Mouse (Mus musculus): ENCODE measurements around the gene Urad.
A peak's percentile ranks its signal among the peaks of the same experiment; 100 is the strongest.

The Urad gene

GRCm38 (mm10) chr5:147322183-147322582 lies at the start of gene Urad:
TSS of gene Urad (minus strand) at chr5:147322440.
- no peak for DNase-seq (ENCODE audit: low spot score)

GRCm38 (mm10) chr5:147370276-147370675 lies 48.0 kb upstream of the Urad start:
- DNase-seq (ENCODE audit: low spot score): no peak

- DNase-seq (ENCODE audit: low spot score): peak; percentile 76
Measured at GRCm38 (mm10) chr5:147368221-147368620, 46.0 kb upstream of the Urad start.

- peak; percentile 18 for DNase-seq (ENCODE audit: low spot score)
Measured at GRCm38 (mm10) chr5:147365995-147366765, 43.9 kb upstream of the Urad start.

- DNase-seq (ENCODE audit: low spot score): no peak
Measured at GRCm38 (mm10) chr5:147363054-147363453, 40.8 kb upstream of the Urad start.

GRCm38 (mm10) chr5:147358481-147358880 lies 36.2 kb upstream of the Urad start:
- no peak for DNase-seq (ENCODE audit: low spot score)

GRCm38 (mm10) chr5:147357536-147357935 lies 35.3 kb upstream of the Urad start:
- no peak for DNase-seq (ENCODE audit: low spot score)

GRCm38 (mm10) chr5:147356260-147357055 lies 34.2 kb upstream of the Urad start:
- no peak for DNase-seq (ENCODE audit: low spot score)

- DNase-seq (ENCODE audit: low spot score): no peak
Measured at GRCm38 (mm10) chr5:147355788-147356187, 33.5 kb upstream of the Urad start.

GRCm38 (mm10) chr5:147354985-147355384 lies 32.7 kb upstream of the Urad start:
- DNase-seq (ENCODE audit: low spot score): no peak

GRCm38 (mm10) chr5:147354161-147354780 lies 32.0 kb upstream of the Urad start:
- no peak for DNase-seq (ENCODE audit: low spot score)

GRCm38 (mm10) chr5:147351931-147352330 lies 29.7 kb upstream of the Urad start:
- no peak for DNase-seq (ENCODE audit: low spot score)

- no peak for DNase-seq (ENCODE audit: low spot score)
Measured at GRCm38 (mm10) chr5:147345981-147346380, 23.7 kb upstream of the Urad start.

- no peak for DNase-seq (ENCODE audit: low spot score)
Measured at GRCm38 (mm10) chr5:147343904-147344303, 21.7 kb upstream of the Urad start.

- no peak for DNase-seq (ENCODE audit: low spot score)
Measured at GRCm38 (mm10) chr5:147342901-147343300, 20.7 kb upstream of the Urad start.

GRCm38 (mm10) chr5:147340741-147341414 lies 18.6 kb upstream of the Urad start:
- no peak for DNase-seq (ENCODE audit: low spot score)

GRCm38 (mm10) chr5:147339560-147339959 lies 17.3 kb upstream of the Urad start:
- no peak for DNase-seq (ENCODE audit: low spot score)

- no peak for DNase-seq (ENCODE audit: low spot score)
Measured at GRCm38 (mm10) chr5:147338967-147339366, 16.7 kb upstream of the Urad start.

- no peak for DNase-seq (ENCODE audit: low spot score)
Measured at GRCm38 (mm10) chr5:147332711-147333110, 10.5 kb upstream of the Urad start.

GRCm38 (mm10) chr5:147331547-147331946 lies 9.3 kb upstream of the Urad start:
- peak; percentile 63 for DNase-seq (ENCODE audit: low spot score)

GRCm38 (mm10) chr5:147329946-147330345 lies 7.7 kb upstream of the Urad start:
- DNase-seq (ENCODE audit: low spot score): no peak

GRCm38 (mm10) chr5:147327636-147328035 lies 5.4 kb upstream of the Urad start:
- no peak for DNase-seq (ENCODE audit: low spot score)

Measured in adipocyte (in vitro differentiated cells).